Mouse (Mus musculus): ENCODE results near the gene Shbg. TPM values are rescaled to one million over a fixed set of nuclear protein-coding genes. Genes with fewer than 3 reads are reported as not detected.
"Not testable (repeated sequence)": the region's sequence is repeated elsewhere in the genome, so short reads cannot be mapped to it uniquely, and the experiment has no call there.

Gene Shbg
- polyA plus RNA-seq, 1 experiment, result not detected

GRCm38 (mm10) chr11:69632284-69633089, 14.8 kb upstream of the Shbg start, which contains the start of gene Fxr2:
Fxr2 (plus strand) TSS chr11:69632990.
- peak; percentile 100 for DNase-seq (ENCODE audit: low spot score)

GRCm38 (mm10) chr11:69629802-69630201, 12.1 kb upstream of the Shbg start:
- no peak for DNase-seq (ENCODE audit: low spot score)

GRCm38 (mm10) chr11:69628286-69628685, 10.6 kb upstream of the Shbg start:
- peak; percentile 55 for DNase-seq (ENCODE audit: low spot score)

- DNase-seq (ENCODE audit: low spot score), result not testable (repeated sequence)
These were observed 6.6 kb upstream of the Shbg start for GRCm38 (mm10) chr11:69624339-69624738.

DNA sequence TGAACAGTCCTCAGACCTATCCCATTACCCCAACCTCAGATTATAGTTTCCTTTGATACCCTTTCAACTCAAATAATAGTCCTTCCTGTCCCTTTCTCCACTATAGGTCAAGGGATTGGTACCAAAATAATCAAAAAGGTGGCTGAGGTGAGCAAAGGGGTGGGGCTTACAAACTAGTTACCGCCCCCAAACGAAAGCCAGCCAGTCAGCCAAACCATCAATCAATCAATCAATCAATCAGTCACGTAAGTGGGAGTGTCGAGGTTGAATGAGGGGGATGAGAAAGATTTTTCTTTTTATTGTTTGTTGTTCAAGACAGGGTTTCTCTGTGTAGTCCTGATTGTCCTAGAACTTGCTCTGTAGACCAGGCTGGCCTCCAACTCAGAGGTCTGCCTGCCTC, 5.3 kb upstream of the Shbg start:
- DNase-seq (ENCODE audit: low spot score), result no peak

- DNase-seq (ENCODE audit: low spot score), result no peak
These were observed 4.7 kb upstream of the Shbg start for GRCm38 (mm10) chr11:69622406-69622805.

GRCm38 (mm10) chr11:69621571-69622268, 4.0 kb upstream of the Shbg start, which contains the start of gene Sat2:
Sat2 (plus strand) TSS chr11:69622024.
- peak; percentile 42 for DNase-seq (ENCODE audit: low spot score)

DNA sequence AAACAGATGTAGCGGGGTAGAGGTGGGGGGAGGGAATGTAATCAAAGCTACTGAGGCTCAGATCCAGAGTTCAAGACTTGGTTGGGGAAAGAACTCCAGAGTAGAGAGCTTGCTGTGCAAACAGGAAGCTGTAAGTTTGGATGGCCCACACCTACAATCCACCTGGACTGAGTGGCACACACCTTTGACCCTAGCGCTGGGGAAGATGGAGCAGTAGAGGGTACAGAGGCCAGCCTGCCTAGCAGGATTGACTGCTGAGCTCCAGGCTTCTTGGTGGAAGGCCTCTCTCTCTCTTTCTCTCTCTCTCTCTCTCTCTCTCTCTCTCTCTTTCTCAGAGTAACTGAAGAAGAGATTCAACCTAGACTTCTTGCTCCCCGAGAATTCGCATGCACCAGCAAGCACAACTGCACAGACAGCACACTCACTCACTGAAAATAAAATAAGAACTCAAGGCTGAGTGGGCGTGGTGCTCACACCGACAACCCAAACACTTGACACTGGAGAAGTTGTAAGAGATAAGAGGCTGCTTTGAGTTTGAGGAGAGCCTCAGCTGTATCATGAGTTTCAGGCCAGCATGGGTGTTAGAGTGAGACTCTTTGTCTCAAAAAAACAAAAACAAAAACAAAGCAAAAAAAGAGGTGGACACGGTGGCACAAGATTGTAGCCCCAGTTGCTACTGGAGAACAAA, 2.8 kb upstream of the Shbg start:
- no peak for DNase-seq (ENCODE audit: low spot score)

DNA sequence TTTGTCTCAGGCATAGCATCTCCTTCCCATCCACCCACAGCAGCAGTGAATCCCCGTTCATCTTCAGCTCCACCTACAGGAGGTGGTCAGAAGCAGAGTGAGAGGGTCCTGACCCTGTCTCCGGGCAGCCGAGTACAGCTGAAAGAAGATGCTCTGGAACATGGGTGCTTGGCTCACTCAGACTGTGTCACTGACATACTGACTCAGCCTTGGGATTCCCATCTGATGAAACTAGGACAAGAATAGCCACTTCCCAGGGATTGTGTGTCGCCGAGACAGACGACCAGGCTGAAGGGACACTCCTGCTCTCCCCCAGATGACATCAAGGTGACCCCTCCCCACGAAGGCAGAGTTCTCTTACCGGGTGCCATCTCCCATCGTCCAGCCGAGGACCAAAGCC, 924 bp downstream of the Shbg start:
- DNase-seq (ENCODE audit: low spot score), result no peak

GRCm38 (mm10) chr11:69614257-69614588, 3.5 kb downstream of the Shbg start:
- DNase-seq (ENCODE audit: low spot score), result not testable (repeated sequence)

GRCm38 (mm10) chr11:69613553-69614256, 4.0 kb downstream of the Shbg start:
- peak; percentile 70 for DNase-seq (ENCODE audit: low spot score)

GRCm38 (mm10) chr11:69610899-69611298, 6.8 kb downstream of the Shbg start:
- no peak for DNase-seq (ENCODE audit: low spot score)

GRCm38 (mm10) chr11:69609416-69609815, 8.3 kb downstream of the Shbg start:
- no peak for DNase-seq (ENCODE audit: low spot score)

DNA sequence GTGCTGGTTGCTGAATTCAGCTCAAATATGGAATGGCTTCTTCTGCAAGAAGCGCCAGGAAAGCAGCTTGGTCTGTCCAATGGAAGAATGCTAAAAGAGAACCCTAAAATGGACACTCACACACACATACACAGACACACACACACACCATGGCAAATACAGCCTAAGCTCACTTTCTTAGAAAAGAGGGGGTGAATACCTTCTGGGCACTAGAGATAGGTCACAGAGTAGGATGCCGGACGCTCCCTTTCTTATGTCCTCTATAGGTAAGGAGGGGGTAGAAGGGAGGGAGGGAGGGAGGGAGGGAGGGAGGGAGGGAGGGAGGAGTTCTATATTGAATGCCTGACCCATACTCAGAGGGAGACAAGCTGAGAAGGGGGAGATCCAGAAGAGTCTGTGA, 9.2 kb downstream of the Shbg start:
- DNase-seq (ENCODE audit: low spot score), result no peak

DNA sequence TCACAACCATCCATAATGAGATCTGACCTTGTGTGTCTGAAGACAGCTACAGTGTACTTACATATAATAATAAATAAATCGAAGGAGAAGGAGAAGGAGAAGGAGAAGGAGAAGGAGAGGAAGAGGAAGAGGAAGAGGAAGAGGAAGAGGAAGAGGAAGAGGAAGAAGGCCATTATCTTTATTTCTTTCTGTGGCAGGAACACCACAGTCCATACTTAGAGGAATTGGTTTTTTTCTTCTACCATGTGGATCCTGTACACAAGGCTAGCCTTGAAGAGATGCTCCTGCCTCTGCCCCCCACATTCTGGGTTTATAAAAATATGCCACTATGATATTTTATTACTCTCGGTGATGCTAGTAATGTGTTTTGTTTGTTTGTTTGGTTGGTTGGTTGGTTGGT, 10.9 kb downstream of the Shbg start:
- DNase-seq (ENCODE audit: low spot score), result no peak

GRCm38 (mm10) chr11:69606491-69606795, 11.3 kb downstream of the Shbg start:
- no peak for DNase-seq (ENCODE audit: low spot score)

DNA sequence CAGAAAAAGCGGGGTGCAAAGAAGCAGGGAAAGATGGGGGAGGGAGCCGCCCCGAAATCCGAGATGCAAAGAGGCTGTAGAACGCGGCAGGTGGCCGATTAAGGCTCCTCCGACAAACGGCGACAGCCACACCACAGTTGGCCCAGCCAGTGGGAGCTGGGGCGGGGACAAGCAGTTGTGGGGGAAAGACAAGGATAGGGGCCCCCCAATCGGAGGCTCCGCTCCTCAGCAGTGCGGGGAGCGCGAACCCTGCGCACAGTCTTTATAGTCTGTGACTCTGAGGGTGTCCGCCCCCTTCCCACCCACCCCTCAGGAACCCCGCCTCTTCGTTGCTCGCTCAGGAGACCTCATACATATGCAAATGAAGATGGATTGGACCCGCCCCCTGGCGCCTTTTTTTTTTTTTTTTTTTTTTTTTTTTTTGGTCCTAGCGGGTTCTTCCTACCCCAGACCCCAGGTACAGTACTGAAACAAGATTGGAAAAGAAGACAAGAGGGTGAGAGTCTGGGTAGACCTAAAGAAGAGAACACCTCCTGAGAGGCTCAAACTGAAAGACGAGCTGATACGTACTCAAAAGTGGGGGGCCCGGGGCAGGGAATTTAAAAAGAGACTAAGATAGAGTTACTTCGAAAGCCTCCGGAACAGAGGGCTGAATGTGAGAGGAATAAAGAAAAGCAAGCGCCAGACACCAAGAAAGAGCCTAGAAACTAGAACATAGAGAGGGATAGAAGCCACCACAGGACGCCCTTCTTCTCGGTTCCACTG, 11.8 kb downstream of the Shbg start, which contains the start of gene Atp1b2:
Gene Atp1b2 (minus strand): TSS at position 217 of the 765 bp plus-strand sequence.
- DNase-seq (ENCODE audit: low spot score), result peak; percentile 54

DNA sequence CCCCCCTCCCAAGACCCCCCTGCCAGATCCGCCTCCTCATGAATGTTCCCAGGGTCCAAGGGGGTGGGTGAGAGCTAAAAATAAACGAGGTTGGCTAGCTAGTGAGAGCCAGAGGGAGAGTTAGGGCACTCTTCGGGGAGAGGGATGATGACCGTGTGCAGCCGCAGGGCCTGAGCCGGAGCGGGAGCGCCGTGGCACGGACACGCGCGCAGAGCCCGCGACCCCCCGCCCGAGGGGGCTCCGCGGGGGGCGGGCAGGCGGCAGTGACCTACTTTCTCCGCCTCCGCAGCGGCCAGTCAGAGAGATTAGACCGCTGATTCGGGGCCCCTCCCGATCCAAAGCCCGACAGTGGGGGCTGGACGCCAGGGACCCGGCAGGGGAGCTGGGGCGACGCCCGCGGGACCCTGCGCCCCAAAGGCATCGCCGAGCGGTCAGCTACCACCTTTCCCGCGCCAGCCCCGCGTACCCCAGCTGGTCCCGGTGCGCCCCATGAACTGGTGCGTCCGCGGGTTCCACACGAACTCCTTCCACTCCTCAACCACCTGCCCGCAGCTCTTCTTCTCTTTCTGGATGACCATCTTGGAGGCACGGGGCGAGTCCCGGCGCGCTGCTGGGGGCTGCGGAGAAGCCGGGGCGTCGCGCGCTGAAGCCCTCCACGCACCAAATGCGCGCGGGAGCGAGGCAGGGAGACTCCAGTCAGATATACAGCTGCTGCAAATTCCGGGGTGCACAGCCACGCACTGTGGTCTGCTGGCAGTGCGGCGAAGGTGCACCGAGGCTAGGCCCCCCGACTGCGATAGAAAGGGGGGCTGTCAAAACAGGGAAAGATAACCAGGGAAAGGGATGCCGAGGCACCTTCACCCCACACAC, 12.7 kb downstream of the Shbg start:
- no peak for DNase-seq (ENCODE audit: low spot score)

GRCm38 (mm10) chr11:69604347-69604746, 13.4 kb downstream of the Shbg start:
- DNase-seq (ENCODE audit: low spot score), result no peak

DNA sequence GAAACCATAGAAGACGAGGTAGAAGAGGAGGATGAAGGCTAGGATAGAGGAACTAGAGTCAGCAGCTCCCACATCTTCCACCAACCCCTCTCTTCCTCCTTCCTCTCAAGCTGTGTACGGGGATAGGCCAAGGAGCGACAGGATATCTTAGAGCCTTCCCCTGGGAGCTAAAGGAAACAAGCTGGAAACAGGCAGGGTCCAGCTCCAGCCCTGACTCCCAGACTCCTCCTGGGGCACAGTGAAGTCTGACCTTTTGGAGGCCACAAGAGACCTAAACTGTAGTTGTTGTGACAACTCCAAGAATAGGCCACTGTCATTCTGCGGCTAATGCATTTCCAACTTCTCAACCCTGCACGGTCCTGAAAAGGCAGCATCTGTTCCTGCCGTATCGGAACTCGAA, 14.2 kb downstream of the Shbg start:
- DNase-seq (ENCODE audit: low spot score), result no peak

All from urinary bladder, adult 2 months (tissue).